ENCODE assay signal across 7 mouse cellular contexts in genomic region chr4:116151238-116151637, GRCm38 (mm10). TPM values are rescaled to one million over a fixed set of nuclear protein-coding genes. Genes with fewer than 3 reads are reported as not detected.
DNase-seq lines count a peak whose midpoint lies in the region; ATAC-seq and TF ChIP-seq lines count a peak whose summit lies in the region.

Gene Lurap1 (minus strand): TSS chr4:116151338.

- TF ChIP-seq CTCF in liver, adult 2 months (IDR thresholded peaks at IDR 0.05; ENCODE audit: low read depth, low read length) = no peak

- peak within 1 kb of the TSS; percentile 75 for H3K27ac ChIP-seq in liver, adult 2 months (replicated peaks; ENCODE audit: insufficient read depth, low read depth, low read length)
- peak within 1 kb of the TSS; percentile 59 for H3K27ac ChIP-seq in forebrain, embryonic 11.5 days (ENCODE audit: low read depth, low read length)
- H3K27ac ChIP-seq in neural tube, embryonic 12.5 days = peak within 1 kb of the TSS; percentile 57; the same call in 1 of the 2 replicates

- H3K4me1 ChIP-seq in liver, adult 2 months (ENCODE audit: control insufficient read depth, insufficient read depth, low read length) = peaks cover 11% of the 10 kb centered on the region
- peaks cover 6% of the 10 kb centered on the region for H3K4me1 ChIP-seq in forebrain, embryonic 11.5 days (replicated peaks; ENCODE audit: control insufficient read depth, insufficient read depth, low read length)
- H3K4me1 ChIP-seq in neural tube, embryonic 12.5 days = peaks cover 8% of the 10 kb centered on the region

- H3K4me3 ChIP-seq in liver, adult 2 months (ENCODE audit: insufficient read depth, low read depth, low read length) = peak within 1 kb of the TSS; percentile 90
- peak within 1 kb of the TSS; percentile 68 for H3K4me3 ChIP-seq in forebrain, embryonic 11.5 days (ENCODE audit: low read depth, low read length)
- H3K4me3 ChIP-seq in neural tube, embryonic 12.5 days = peak within 1 kb of the TSS; percentile 72

- H3K4me2 ChIP-seq in forebrain, embryonic 11.5 days (ENCODE audit: low read depth, low read length, severe bottlenecking) = peak within 1 kb of the TSS; percentile 76
- H3K4me2 ChIP-seq in neural tube, embryonic 12.5 days (replicated peaks) = peak within 1 kb of the TSS; percentile 60

- no peaks in the 10 kb centered on the region for H3K27me3 ChIP-seq in liver, adult 2 months (ENCODE audit: control insufficient read depth, insufficient read depth, low read length)
- H3K27me3 ChIP-seq in forebrain, embryonic 11.5 days (ENCODE audit: control insufficient read depth, insufficient read depth, low read length) = no peaks in the 10 kb centered on the region
- H3K27me3 ChIP-seq in neural tube, embryonic 12.5 days (replicated peaks) = no peaks in the 10 kb centered on the region

- H3K79me2 ChIP-seq in liver, adult 2 months (ENCODE audit: control insufficient read depth, insufficient read depth, low read length) = no peaks in the 10 kb centered on the region

- peak within 1 kb of the TSS; percentile 93 for H3K9ac ChIP-seq in liver, adult 2 months (ENCODE audit: low read depth, low read length)
- peak within 1 kb of the TSS; percentile 95 for H3K9ac ChIP-seq in forebrain, embryonic 11.5 days (ENCODE audit: low read length)
- H3K9ac ChIP-seq in neural tube, embryonic 12.5 days = peak within 1 kb of the TSS; percentile 88

- DNase-seq in liver, adult 2 months (ENCODE audit: extremely low read depth, low read depth, low spot score) = no peak
- DNase-seq in liver = no peak
- no peak for DNase-seq in forebrain, embryonic 11.5 days (ENCODE audit: low spot score)
- no peak for DNase-seq in layer of hippocampus, postnatal 36 days
- no peak for DNase-seq in spleen, postnatal 14 days (ENCODE audit: low spot score in 2 of 2)
- no peak for DNase-seq in cerebellum, postnatal 4 days (ENCODE audit: low spot score in 2 of 2)

- no peak for ATAC-seq in forebrain, embryonic 11.5 days (replicated peaks; ENCODE audit: low FRiP score)
- no peak for ATAC-seq in neural tube, embryonic 12.5 days (ENCODE audit: low FRiP score, low read depth)

- peaks cover 4% of the 10 kb centered on the region; the same call in 1 of the 2 replicates for H3K36me3 ChIP-seq in liver, adult 2 months (ENCODE audit: control insufficient read depth, insufficient read depth, low read length)
- peaks cover 5% of the 10 kb centered on the region; the same call in 1 of the 2 replicates for H3K36me3 ChIP-seq in forebrain, embryonic 11.5 days (ENCODE audit: control insufficient read depth, insufficient read depth, low read length)
- peaks cover 45% of the 10 kb centered on the region for H3K36me3 ChIP-seq in neural tube, embryonic 12.5 days

- 66% methylated on average over 6 of the region's 6 CpGs for WGBS in liver, adult 2 months
- 81% methylated on average over 6 of the region's 6 CpGs for WGBS in forebrain, embryonic 11.5 days
- WGBS in neural tube, embryonic 12.5 days = 83% methylated on average over 6 of the region's 6 CpGs

- no peaks in the 10 kb centered on the region for H3K9me3 ChIP-seq in forebrain, embryonic 11.5 days (ENCODE audit: control insufficient read depth, low read length)
- no peaks in the 10 kb centered on the region for H3K9me3 ChIP-seq in neural tube, embryonic 12.5 days

- no peak for TF ChIP-seq POLR2A in liver, adult 2 months (IDR thresholded peaks at IDR 0.05; ENCODE audit: extremely low read depth, insufficient read depth, low read length)

RNA-seq across cellular contexts. Expression of gene Lurap1, which starts in this region (rescaled TPM):
- total RNA-seq in liver, adult 2 months (2014; rRNA removed) = 0.18 and 0.27 TPM in 2 replicates
- 0.12 and 0.87 TPM in 2 replicates for polyA plus RNA-seq in liver, adult 2 months (2012; rRNA removed)
- polyA plus RNA-seq in forebrain, embryonic 11.5 days (2014; fragmentation: Nextera tagmentation; extraction: Ambion mirVana) = 2.3 and 2.8 TPM in 2 replicates
- total RNA-seq in layer of hippocampus, postnatal 36 days (2021) = 10 to 100 TPM; 21.8 to 23.8 TPM
- polyA plus RNA-seq in neural tube, embryonic 12.5 days (2016; fragmentation: Nextera tagmentation; extraction: Ambion mirVana) = 1.6 and 1.7 TPM in 2 replicates

Comparison
In these comparisons a context has a peak if more than half of its experiments do, and no peak if none do; other contexts are left out.
1. RNA of gene Lurap1 (total RNA-seq): 21.8 to 23.8 TPM in layer of hippocampus, postnatal 36 days; 0.18 to 0.27 TPM in liver, adult 2 months; every median in the first group is over 10 times any median in the second.
2. Peak in every context shown above with its lines, with median percentiles within 50 percentile points of each other: H3K27ac ChIP-seq, H3K4me3 ChIP-seq and H3K9ac ChIP-seq.